Mouse (Mus musculus) ES-Bruce4 (cell line): Measurements from ENCODE around the gene Oas1h.

Experiments used
- CTCF ChIP-seq: IDR thresholded peaks from one replicate; pipeline ENCODE4 v1.8.1; 2011; ENCODE audit warnings: low read depth, low read length
- EP300 ChIP-seq: IDR thresholded peaks from 2 replicates; pipeline ENCODE4 v1.6.1; 2011; ENCODE audit warnings: low read depth, low read length; ENCODE audit not compliant: insufficient read depth
- POLR2A ChIP-seq: IDR thresholded peaks from one replicate; pipeline ENCODE4 v1.8.1; 2011; ENCODE audit warnings: low read length; ENCODE audit not compliant: insufficient read depth

DNA sequence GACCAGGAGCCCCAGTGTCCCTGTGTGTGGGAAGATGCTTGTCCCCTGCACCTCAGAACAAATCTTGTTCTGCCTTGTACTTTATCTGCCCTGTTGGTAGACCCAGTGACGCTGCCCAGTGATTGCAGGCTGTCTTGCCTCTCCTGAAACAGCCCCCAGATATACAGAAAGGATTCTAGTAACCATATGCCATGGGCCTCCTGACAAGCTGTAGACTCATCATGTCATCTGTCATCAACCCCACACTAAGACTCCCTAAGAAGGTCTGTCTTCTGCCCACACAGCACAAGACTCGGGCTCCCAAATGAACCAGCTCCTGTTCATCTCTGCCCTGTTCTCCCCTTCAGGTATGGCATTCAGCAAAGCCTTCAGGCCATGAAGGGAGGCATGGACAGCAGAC lies 2.0 kb upstream of the Oas1h start:
- no peak for TF ChIP-seq CTCF
- TF ChIP-seq POLR2A, result no peak
- TF ChIP-seq EP300, result no peak
